Mouse (Mus musculus) heart, embryonic 14.5 days (tissue): ENCODE measurements around the gene Rrp12. TPM values are rescaled to one million over a fixed set of nuclear protein-coding genes. Genes with fewer than 3 reads are reported as not detected.

Experiments used
- ATAC-seq: fragments of 200-750 bp; cut with Nextera tagmentation; 2 replicates; pipeline ENCODE4 v1.8.0; 2017; ENCODE audit warnings: low read depth, moderate TSS enrichment; ENCODE audit not compliant: insufficient number of reproducible peaks, insufficient read depth, low FRiP score
- H3K27ac ChIP-seq, 2 experiments: fragments of 200-500 bp in 1 of 2; fragments of 300-500 bp in 1 of 2; sonication (generic) in 1 of 2; replicated peaks in 1 of 2; 2 replicates each; pipeline ENCODE4 v1.5.1; 2012 to 2014; ENCODE audit warnings: low read depth in 2 of 2, low read length in 2 of 2, control low read depth in 1 of 2, mild to moderate bottlenecking in 1 of 2, mixed read lengths in 1 of 2; ENCODE audit not compliant: control insufficient read depth in 1 of 2, insufficient read depth in 1 of 2
- H3K27me3 ChIP-seq: fragments of 300-500 bp; sonication (generic); 2 replicates; pipeline ENCODE4 v1.6.1; 2014; ENCODE audit warnings: mild to moderate bottlenecking, low read length, control low read depth; ENCODE audit not compliant: control insufficient read depth, insufficient read depth
- H3K36me3 ChIP-seq: fragments of 300-500 bp; sonication (generic); 2 replicates; pipeline ENCODE4 v1.6.1; 2014; ENCODE audit warnings: mild to moderate bottlenecking, control low read depth, low read length, mixed read lengths; ENCODE audit not compliant: control insufficient read depth, insufficient read depth
- H3K4me1 ChIP-seq, 2 experiments: fragments of 200-500 bp in 1 of 2; fragments of 300-500 bp in 1 of 2; sonication (generic) in 1 of 2; 2 replicates each; pipeline ENCODE4 v1.6.1; 2012 to 2014; ENCODE audit warnings: low read length in 2 of 2, control low read depth in 1 of 2, mixed read lengths in 1 of 2; ENCODE audit not compliant: control insufficient read depth in 2 of 2, insufficient read depth in 2 of 2
- H3K4me2 ChIP-seq: fragments of 300-500 bp; sonication (generic); 2 replicates; pipeline ENCODE4 v1.6.1; 2014; ENCODE audit warnings: mild to moderate bottlenecking, low read length
- H3K4me3 ChIP-seq, 2 experiments: fragments of 200-500 bp in 1 of 2; fragments of 300-500 bp in 1 of 2; sonication (generic) in 1 of 2; 2 replicates each; pipeline ENCODE4 v1.5.1; 2012 to 2014; ENCODE audit warnings: low read length in 2 of 2, mild to moderate bottlenecking in 2 of 2, control low read depth in 1 of 2, low read depth in 1 of 2, moderate library complexity in 1 of 2; ENCODE audit not compliant: control insufficient read depth in 1 of 2, insufficient read depth in 1 of 2
- H3K9ac ChIP-seq: fragments of 300-500 bp; sonication (generic); 2 replicates; pipeline ENCODE4 v1.6.1; 2014; ENCODE audit warnings: mild to moderate bottlenecking, low read length
- H3K9me3 ChIP-seq: fragments of 300-500 bp; sonication (generic); 2 replicates; pipeline ENCODE4 v1.6.1; 2016; ENCODE audit warnings: low read length, control low read depth; ENCODE audit not compliant: control insufficient read depth
- WGBS: fragments of 180-500 bp; shearing (Covaris S2); extraction: QIAGEN DNeasy Blood & Tissue Kit; methylation state at CpG from one replicate; pipeline ENCODE4 v1.1.7; 2014; 5-methylcytosine and 5-hydroxymethylcytosine counted together
- polyA plus RNA-seq: library from polyadenylated mRNA; unstranded; fragments of >200 nt; fragmentation: Nextera tagmentation; extraction: Ambion mirVana; gene quantifications from 2 replicates; pipeline ENCODE4 v1.2.1, GENCODE M21; 2014

The Rrp12 gene
- polyA plus RNA-seq, 1 experiment from 2014 or later = 5.8 TPM

- Histone ChIP-seq H3K4me1 (peaks cover 5 to 9% of the 10 kb centered on the region in 2 experiments; a peak in 3 of 4 replicates), H3K9ac (no peak overlapping the region), H3K4me3 (no peak overlapping the region), H3K27me3 (no peaks in the 10 kb centered on the region), H3K27ac (no peak overlapping the region), H3K4me2 (no peak overlapping the region), H3K9me3 (no peaks in the 10 kb centered on the region), H3K36me3 (no peaks in the 10 kb centered on the region)
- 88% methylated on average over 4 of the region's 4 CpGs for WGBS
- no peak for ATAC-seq
Measured at GRCm38 (mm10) chr19:41818749-41819148, 77.2 kb downstream of the Rrp12 start.

GRCm38 (mm10) chr19:41817325-41817724 is 78.6 kb downstream of the Rrp12 start:
- H3K4me2 ChIP-seq = no peak overlapping the region
- no peaks in the 10 kb centered on the region for H3K27me3 ChIP-seq
- no peaks in the 10 kb centered on the region for H3K36me3 ChIP-seq
- ATAC-seq = no peak; the same call in 1 of the 2 replicates
- WGBS = 27% methylated on average over 10 of the region's 10 CpGs
- no peak overlapping the region for H3K4me3 ChIP-seq
- no peaks in the 10 kb centered on the region for H3K9me3 ChIP-seq
- no peak overlapping the region for H3K9ac ChIP-seq
- peak overlapping the region in 1 of 2 experiments; percentile 41; a peak in 1 of 4 replicates for H3K27ac ChIP-seq
- peaks cover 5 to 9% of the 10 kb centered on the region in 2 experiments; a peak in 3 of 4 replicates for H3K4me1 ChIP-seq

GRCm38 (mm10) chr19:41816915-41817314 is 79.1 kb downstream of the Rrp12 start:
- Histone ChIP-seq H3K9ac (no peak overlapping the region), H3K9me3 (no peaks in the 10 kb centered on the region), H3K27me3 (no peaks in the 10 kb centered on the region), H3K4me3 (no peak overlapping the region), H3K27ac (peak overlapping the region in 1 of 2 experiments; percentile 41; a peak in 1 of 4 replicates), H3K4me2 (no peak overlapping the region), H3K36me3 (no peaks in the 10 kb centered on the region), H3K4me1 (peaks cover 5 to 9% of the 10 kb centered on the region in 2 experiments; a peak in 3 of 4 replicates)
- no peak for ATAC-seq
- 41% methylated on average over 5 of the region's 5 CpGs for WGBS

- H3K9me3 ChIP-seq = no peaks in the 10 kb centered on the region
- H3K4me1 ChIP-seq = peaks cover 5 to 9% of the 10 kb centered on the region in 2 experiments; a peak in 3 of 4 replicates
- no peak overlapping the region for H3K27ac ChIP-seq
- no peaks in the 10 kb centered on the region for H3K27me3 ChIP-seq
- H3K4me3 ChIP-seq = no peak overlapping the region
- WGBS = 74% methylated on average over 5 of the region's 5 CpGs
- ATAC-seq = no peak
- no peak overlapping the region for H3K4me2 ChIP-seq
- no peak overlapping the region for H3K9ac ChIP-seq
- no peaks in the 10 kb centered on the region for H3K36me3 ChIP-seq
Measured at GRCm38 (mm10) chr19:41816410-41816809, 79.6 kb downstream of the Rrp12 start.

- 83% methylated on average over 4 of the region's 4 CpGs for WGBS
- Histone ChIP-seq H3K9me3 (no peaks in the 10 kb centered on the region), H3K27me3 (no peaks in the 10 kb centered on the region), H3K27ac (no peak overlapping the region), H3K4me1 (peaks cover 5 to 9% of the 10 kb centered on the region in 2 experiments; a peak in 3 of 4 replicates), H3K9ac (no peak overlapping the region), H3K4me2 (no peak overlapping the region), H3K4me3 (no peak overlapping the region), H3K36me3 (no peaks in the 10 kb centered on the region)
- ATAC-seq = no peak
Measured at GRCm38 (mm10) chr19:41813374-41813773, 82.6 kb downstream of the Rrp12 start.

Other genes starting within 250 kb of the Rrp12 start
- not detected in 2 replicates for gene Slit1, start 152.5 kb downstream of the Rrp12 start, polyA plus RNA-seq
- 13.9 and 14.2 TPM in 2 replicates for gene Arhgap19, start 94.1 kb downstream of the Rrp12 start, polyA plus RNA-seq
- gene Frat1, start 66.2 kb downstream of the Rrp12 start, polyA plus RNA-seq = 2.4 and 2.6 TPM in 2 replicates
- 1.2 and 2.0 TPM in 2 replicates for gene Frat2, start 48.0 kb downstream of the Rrp12 start, polyA plus RNA-seq
- gene Pgam1, start 15.8 kb upstream of the Rrp12 start, polyA plus RNA-seq = 787 and 805 TPM in 2 replicates
- 40.8 and 42.0 TPM in 2 replicates for gene Exosc1, start 37.2 kb upstream of the Rrp12 start, polyA plus RNA-seq
- gene Zdhhc16, start 37.3 kb upstream of the Rrp12 start, polyA plus RNA-seq = 42.3 and 47.8 TPM in 2 replicates
- 24.4 and 28.3 TPM in 2 replicates for gene Mms19, start 85.0 kb upstream of the Rrp12 start, polyA plus RNA-seq
- gene Ubtd1, start 85.6 kb upstream of the Rrp12 start, polyA plus RNA-seq = 11.8 and 13.2 TPM in 2 replicates
- gene Ankrd2, start 139.8 kb upstream of the Rrp12 start, polyA plus RNA-seq = not detected in 2 replicates
- gene Hoga1, start 149.4 kb upstream of the Rrp12 start, polyA plus RNA-seq = 0.74 and 0.76 TPM in 2 replicates
- not detected in 2 replicates for gene 4933411K16Rik, start 156.1 kb upstream of the Rrp12 start, polyA plus RNA-seq
- 14.0 and 15.6 TPM in 2 replicates for gene Morn4, start 190.2 kb upstream of the Rrp12 start, polyA plus RNA-seq
- 19.2 and 20.2 TPM in 2 replicates for gene Pi4k2a, start 194.3 kb upstream of the Rrp12 start, polyA plus RNA-seq
- gene Avpi1, start 232.9 kb upstream of the Rrp12 start, polyA plus RNA-seq = 36.0 and 38.2 TPM in 2 replicates